Mouse (Mus musculus) ES-E14 (cell line): ENCODE measurements around the gene Pigz.

Experiments used
- HCFC1 ChIP-seq: IDR thresholded peaks from 2 replicates; pipeline ENCODE4 v1.6.1; 2012; ENCODE audit warnings: low read length, inconsistent platforms, borderline replicate concordance; ENCODE audit not compliant: insufficient read depth
- ZC3H11A ChIP-seq: IDR thresholded peaks from 2 replicates; pipeline ENCODE4 v1.6.1; 2012; ENCODE audit warnings: low read depth, mild to moderate bottlenecking, inconsistent platforms, low read length, borderline replicate concordance

DNA sequence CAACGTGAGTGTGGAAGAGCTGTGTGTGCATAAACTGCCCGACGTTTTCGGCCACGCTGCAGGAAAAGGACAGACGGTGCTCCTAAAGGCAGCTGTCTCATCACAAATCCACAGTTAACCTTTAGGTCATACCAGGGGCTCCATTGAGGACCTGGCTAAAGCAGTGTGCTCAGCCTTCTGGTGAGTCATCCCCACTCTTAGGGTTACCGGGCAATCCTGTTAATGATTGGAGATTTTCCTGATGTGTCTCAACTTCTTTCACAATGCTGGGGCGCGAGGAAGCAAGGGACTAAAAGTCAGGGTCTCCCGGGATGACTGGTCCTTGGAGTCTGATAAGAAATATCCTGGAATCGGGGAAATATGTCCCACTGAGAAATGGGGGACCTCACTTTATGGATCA lies 15.9 kb upstream of the Pigz start:
- TF ChIP-seq ZC3H11A (no peak), HCFC1 (no peak)
